Mouse (Mus musculus): Measurements from ENCODE around the gene Pou2f1. TPM values are rescaled to one million over a fixed set of nuclear protein-coding genes. Genes with fewer than 3 reads are reported as not detected.

Gene Pou2f1
- polyA plus RNA-seq, 1 experiment = 3.0 TPM

Other genes starting within 250 kb of the Pou2f1 start
- gene Creg1, start 238.9 kb downstream of the Pou2f1 start, polyA plus RNA-seq (2012; rRNA removed) = 63.9 and 64.3 TPM in 2 replicates
- gene Cd247, start 214.0 kb downstream of the Pou2f1 start, polyA plus RNA-seq (2012; rRNA removed) = 1.5 and 1.7 TPM in 2 replicates
- 0.03 and 0.06 TPM in 2 replicates for gene Dusp27, start 125.2 kb upstream of the Pou2f1 start, polyA plus RNA-seq (2012; rRNA removed)
- gene Gpa33, start 127.6 kb upstream of the Pou2f1 start, polyA plus RNA-seq (2012; rRNA removed) = 57.3 and 59.9 TPM in 2 replicates
- not detected in 2 replicates for gene Mael, start 236.1 kb upstream of the Pou2f1 start, polyA plus RNA-seq (2012; rRNA removed)